Mouse (Mus musculus) spleen, postnatal 10 days (tissue): ENCODE measurements around the gene Vmn1r214.

ENCODE experiments used
- DNase-seq, 2 experiments: peaks; one replicate each; pipeline ENCODE4 v3.0.0; 2021 to 2022; ENCODE audit warnings: low spot score in 2 of 2

Gene Vmn1r214

DNA sequence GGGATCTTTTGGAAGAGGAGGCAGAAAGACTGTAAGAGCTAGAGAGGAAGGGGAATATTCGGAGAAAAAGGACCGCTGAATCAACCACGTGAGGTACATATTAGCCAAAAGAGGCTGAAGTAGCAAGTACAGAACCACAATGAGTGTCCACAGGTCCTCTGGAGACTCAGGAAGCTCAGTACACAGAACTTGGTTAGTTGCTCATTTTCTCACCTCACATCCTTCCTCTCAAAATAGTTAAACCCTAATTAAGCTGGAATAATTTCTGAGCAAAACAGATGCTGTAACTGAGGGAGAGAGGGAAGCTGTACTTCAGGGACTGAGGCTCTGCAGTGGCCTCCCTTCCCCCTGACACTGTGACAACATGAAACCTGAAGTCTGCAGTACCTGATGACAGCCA is at the start of gene Vmn1r214:
Gene Vmn1r214, plus strand, starts transcription at position 301 of the 400 bp plus-strand sequence.
- DNase-seq, result no peak

DNA sequence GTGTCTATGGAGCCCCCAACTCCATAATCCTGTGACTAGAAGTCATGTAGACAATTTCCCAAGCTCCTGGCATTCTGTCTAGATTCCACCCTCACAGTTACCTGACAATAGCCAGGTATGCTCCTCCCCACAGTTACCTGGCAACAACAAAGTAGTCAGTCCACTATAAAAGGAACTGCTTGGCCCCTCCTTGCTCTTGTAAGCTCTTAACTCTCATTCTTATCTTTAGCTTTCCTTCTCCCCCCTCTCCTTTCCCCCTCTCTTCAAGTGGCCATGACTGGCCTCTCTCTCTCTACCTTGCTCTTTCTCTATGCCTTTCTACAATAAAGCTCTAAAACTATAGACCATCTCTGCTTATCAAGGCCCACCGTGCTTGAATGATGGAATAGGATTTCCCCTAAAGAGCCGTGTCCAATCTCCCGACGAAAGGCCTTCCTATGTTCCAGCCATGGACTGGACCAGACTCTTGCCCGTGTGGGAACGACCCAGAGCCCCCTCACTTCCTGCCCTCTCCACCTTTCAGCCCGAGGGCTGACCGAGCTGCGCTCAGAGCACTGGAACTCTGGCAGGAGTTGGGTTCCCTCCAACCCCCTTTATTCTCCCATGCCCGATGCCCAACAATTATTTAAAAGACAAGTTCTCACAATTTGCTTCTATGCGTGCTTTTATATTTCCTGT is 39.9 kb upstream of the Vmn1r214 start:
- DNase-seq, result no peak

DNA sequence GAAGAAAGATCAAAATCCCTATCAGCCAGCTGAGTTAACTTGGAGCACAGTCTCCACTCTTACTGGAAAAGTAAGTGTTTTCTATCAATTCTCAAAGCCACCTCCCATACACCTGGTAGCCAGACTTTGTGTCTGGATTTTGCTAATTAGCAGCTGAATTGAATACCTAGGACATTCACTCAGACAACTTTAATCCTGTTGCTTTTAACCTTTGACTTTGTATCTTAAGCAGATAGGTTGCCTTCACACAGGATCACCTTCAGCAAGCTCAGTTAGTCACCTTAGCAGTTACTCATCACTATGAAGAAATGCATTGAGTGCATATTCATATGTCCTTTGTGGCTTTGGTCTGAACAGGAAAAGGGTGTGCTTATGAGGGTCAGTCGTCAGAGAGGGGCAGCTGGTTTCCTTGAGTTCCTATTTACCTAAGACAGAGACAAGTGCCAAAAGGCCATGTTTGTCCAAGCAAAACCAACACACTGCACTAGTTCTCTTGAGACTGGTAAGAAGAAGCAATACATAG is 38.0 kb upstream of the Vmn1r214 start:
- no peak for DNase-seq

DNA sequence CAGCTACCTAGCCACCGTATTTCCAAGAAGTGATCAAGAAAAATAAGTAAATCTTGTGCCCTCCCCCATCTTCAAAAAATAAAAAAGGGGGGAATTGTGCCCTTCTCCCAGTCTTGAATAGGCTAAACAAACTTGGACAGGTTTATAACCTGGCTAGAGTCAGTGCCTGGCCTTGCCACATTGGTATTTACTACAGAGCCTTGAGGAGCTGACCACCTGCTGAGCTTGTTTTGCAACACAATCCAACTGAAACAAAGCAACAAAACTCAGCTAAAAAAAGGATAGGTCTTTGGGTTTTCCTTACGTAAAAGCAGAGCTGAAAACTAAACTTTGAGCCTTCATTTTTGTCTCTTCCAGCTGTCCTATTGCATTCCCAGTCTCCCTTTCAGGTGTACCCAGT is 37.5 kb upstream of the Vmn1r214 start:
- no peak for DNase-seq

DNA sequence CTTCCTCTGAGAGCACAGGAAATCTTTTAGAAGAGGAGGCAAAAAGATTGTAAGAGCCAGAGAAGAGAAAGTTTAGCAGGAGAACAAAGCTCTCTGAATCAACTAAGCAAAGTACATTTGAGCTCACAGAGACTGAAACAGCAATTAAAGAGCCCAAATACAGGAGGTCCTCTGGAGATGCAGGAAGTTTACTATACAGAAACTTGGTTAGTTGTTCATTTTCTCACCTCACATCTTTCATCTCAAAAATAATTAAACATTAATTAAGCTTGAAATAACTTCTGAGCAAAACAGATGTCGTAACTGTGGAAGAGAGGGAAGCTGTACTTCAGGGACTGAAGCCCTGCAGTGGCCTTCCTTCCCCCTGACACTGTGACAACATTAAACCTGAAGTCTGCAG is 22.9 kb upstream of the Vmn1r214 start, which contains the start of gene Vmn1r213:
Gene Vmn1r213, plus strand, starts transcription at position 301 of the 400 bp plus-strand sequence.
- no peak for DNase-seq

DNA sequence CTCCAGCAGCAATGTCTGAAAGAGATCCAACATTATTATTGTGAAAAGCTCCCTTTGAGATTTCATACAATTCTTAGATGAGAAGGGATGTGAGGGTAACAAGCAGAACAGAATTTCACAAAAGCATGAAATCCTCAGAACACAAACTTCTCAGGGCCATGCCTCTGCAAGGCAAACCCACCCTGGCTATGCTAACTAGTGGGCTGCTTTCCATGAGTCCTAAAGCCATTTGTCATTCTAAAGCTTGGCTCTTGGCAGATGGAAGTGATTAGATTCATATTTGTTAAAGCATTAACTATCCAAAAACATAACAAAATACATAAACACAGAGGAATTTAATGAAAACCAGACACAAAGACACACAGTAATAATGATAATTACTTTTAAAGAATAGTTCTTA is 12.1 kb upstream of the Vmn1r214 start:
- DNase-seq, result no peak

DNA sequence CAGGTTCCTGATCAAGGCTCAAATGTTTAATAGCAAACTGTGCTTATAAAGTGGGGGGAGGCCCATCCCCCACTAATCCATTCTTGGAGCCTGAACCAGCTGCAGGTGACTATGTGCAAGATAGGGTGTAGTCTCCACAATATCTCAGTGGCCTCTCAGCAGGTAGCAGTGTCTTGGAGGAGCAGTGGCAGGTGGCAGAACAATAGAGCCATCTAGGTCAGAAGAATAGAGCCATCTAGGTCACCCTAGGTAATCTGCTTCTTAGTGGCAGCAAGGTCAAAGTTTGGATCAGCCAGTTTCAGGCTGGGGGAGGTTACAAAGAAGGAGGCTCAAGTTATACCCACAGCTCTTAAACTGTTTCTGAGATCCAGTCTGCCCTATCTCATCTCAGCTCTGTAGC is 5.4 kb upstream of the Vmn1r214 start:
- DNase-seq, result no peak

DNA sequence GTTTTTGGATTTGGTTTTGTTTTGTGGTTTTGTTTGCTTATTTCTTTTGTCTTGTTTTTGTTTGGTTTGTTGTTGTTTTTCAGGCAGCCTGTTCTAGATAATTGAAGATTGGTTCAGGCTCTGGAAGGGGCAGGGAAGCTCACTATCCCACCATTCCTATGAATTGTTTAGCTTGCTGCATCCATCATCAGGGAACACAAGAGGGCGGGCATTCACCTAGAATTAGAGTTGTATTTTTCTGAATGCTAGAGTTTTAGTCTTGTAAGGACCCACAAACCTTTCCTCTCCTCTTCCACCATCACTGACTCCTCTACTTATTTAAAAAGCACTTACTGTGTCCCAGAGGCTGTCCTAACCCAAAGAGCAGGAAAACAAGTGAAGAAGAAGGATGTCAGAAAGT is 27.6 kb downstream of the Vmn1r214 start:
- DNase-seq, result no peak

DNA sequence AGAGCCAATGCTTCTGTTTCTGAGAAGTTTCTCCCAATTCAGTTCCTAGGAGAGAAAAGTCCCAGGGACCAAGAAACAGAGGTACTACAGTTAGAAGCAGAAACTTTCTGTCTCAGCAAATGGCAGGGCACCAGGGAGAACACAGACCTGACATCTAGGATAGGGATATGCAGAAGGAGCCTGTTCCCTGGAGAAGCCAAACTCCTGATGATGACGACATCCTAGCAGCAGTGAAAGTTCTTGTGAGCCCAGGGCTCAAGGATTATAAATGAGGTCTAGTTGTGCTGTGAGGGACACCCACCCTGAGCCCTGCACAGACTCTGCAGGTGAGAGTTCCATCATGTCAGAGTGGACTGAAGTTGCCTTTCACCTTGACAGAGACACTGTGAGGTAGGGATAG is 37.5 kb downstream of the Vmn1r214 start, which contains the start of gene Vmn1r215:
Gene Vmn1r215, plus strand, starts transcription at position 301 of the 400 bp plus-strand sequence.
- DNase-seq, result no peak

DNA sequence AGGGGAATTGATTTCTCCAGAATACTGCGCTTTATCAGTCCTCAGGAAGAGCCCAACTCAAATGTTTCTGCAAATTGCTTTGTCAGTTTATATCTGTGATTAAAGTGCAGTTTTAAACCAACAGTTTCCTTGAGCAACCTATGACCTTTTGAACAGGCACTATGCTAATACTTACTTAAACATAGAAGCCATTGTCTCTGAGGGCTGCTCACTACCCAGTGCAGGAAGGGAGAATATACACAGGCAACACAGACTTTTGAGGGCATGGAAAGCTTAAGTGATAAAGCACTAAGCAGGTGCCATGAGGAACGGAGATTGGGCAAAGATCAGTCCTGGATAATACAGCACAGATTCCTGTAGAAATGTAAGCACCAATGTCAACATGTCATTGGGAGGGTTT is 39.1 kb downstream of the Vmn1r214 start:
- no peak for DNase-seq
